In the genomic region with DNA sequence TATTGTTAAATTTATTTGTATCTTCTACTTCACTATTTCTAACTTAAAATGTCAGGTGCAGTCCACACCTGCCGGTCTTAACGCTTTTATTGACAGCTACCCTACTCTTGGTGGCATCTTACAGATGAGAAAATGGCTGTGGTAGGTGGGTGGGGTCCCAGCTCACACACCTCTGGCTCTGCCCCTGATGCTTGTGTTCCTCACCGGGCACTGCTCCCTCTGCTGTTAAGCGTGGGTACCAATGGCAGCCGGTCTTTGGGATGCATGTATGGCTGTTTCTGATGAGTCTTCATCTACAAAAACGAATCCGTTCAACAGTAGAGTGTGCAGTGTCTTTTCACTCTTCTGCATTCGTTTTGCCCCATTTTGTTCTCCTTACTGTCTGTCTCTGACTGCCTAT, we compare ENCODE assay signal across 10 mouse cellular contexts. TPM values are rescaled to one million over a fixed set of nuclear protein-coding genes. Genes with fewer than 3 reads are reported as not detected.
DNase-seq lines count a peak whose midpoint lies in the region; ATAC-seq lines count a peak whose summit lies in the region.
"Had no signal": no experiment of that assay in that cellular context is flagged by ENCODE, and none has a peak within 500 bp of the region (broad histone marks: within the 10 kb centered on the region; RNA-seq: fewer than 3 reads in every experiment).

No protein-coding gene starts in this region.

- no peak overlapping the region for H3K4me2 ChIP-seq in hindbrain, embryonic 12.5 days (replicated peaks)
- no peak overlapping the region for H3K4me2 ChIP-seq in embryonic facial prominence, embryonic 11.5 days (ENCODE audit: low read depth, low read length)
- no peak overlapping the region for H3K4me2 ChIP-seq in kidney, embryonic 14.5 days (replicated peaks; ENCODE audit: low read depth, low read length)
- H3K4me2 ChIP-seq: liver, embryonic 13.5 days had no signal

- no peaks in the 10 kb centered on the region for H3K4me1 ChIP-seq in hindbrain, embryonic 10.5 days (replicated peaks)
- no peaks in the 10 kb centered on the region; the same call in 1 of the 2 replicates for H3K4me1 ChIP-seq in hindbrain, embryonic 12.5 days
- no peaks in the 10 kb centered on the region for H3K4me1 ChIP-seq in embryonic facial prominence, embryonic 11.5 days (ENCODE audit: control insufficient read depth, insufficient read depth, low read length)
- no peaks in the 10 kb centered on the region for H3K4me1 ChIP-seq in kidney, embryonic 14.5 days (ENCODE audit: control insufficient read depth, insufficient read depth, low read length)

- H3K9ac ChIP-seq in hindbrain, embryonic 12.5 days = no peak overlapping the region
- no peak overlapping the region for H3K9ac ChIP-seq in embryonic facial prominence, embryonic 11.5 days (replicated peaks; ENCODE audit: low read length)
- H3K9ac ChIP-seq in kidney, embryonic 14.5 days (ENCODE audit: low read depth, low read length) = no peak overlapping the region
- H3K9ac ChIP-seq: liver, embryonic 13.5 days had no signal

- 63% methylated on average over 8 of the region's 8 CpGs for WGBS in hindbrain, embryonic 10.5 days
- WGBS in hindbrain, embryonic 12.5 days = 67% methylated on average over 8 of the region's 8 CpGs
- 65% methylated on average over 8 of the region's 8 CpGs for WGBS in embryonic facial prominence, embryonic 11.5 days
- WGBS in kidney, embryonic 14.5 days = 65% methylated on average over 8 of the region's 8 CpGs

- H3K27me3 ChIP-seq in hindbrain, embryonic 10.5 days (ENCODE audit: insufficient read depth, poor library complexity, severe bottlenecking) = no peaks in the 10 kb centered on the region
- no peaks in the 10 kb centered on the region for H3K27me3 ChIP-seq in hindbrain, embryonic 12.5 days
- H3K27me3 ChIP-seq in embryonic facial prominence, embryonic 11.5 days (ENCODE audit: control insufficient read depth, insufficient read depth, low read length) = no peaks in the 10 kb centered on the region
- H3K27me3 ChIP-seq in kidney, embryonic 14.5 days (ENCODE audit: control insufficient read depth, insufficient read depth, low read length) = no peaks in the 10 kb centered on the region
- H3K27me3 ChIP-seq: liver, embryonic 13.5 days had no signal

- no peaks in the 10 kb centered on the region for H3K9me3 ChIP-seq in hindbrain, embryonic 10.5 days
- H3K9me3 ChIP-seq in hindbrain, embryonic 12.5 days (replicated peaks) = no peaks in the 10 kb centered on the region
- H3K9me3 ChIP-seq in embryonic facial prominence, embryonic 11.5 days (replicated peaks; ENCODE audit: control insufficient read depth, low read length) = no peaks in the 10 kb centered on the region
- no peaks in the 10 kb centered on the region for H3K9me3 ChIP-seq in kidney, embryonic 14.5 days (ENCODE audit: control insufficient read depth, low read length)
- H3K9me3 ChIP-seq: liver, embryonic 13.5 days had no signal

- no peak for ATAC-seq in hindbrain, embryonic 12.5 days (ENCODE audit: low FRiP score)
- no peak for ATAC-seq in embryonic facial prominence, embryonic 11.5 days (replicated peaks; ENCODE audit: insufficient number of reproducible peaks, low FRiP score, low TSS enrichment, low read depth)
- no peak for ATAC-seq in monocyte, adult 5-6 weeks (replicated peaks; ENCODE audit: insufficient number of reproducible peaks, low FRiP score, low TSS enrichment, poor library complexity, severe bottlenecking)
- no peak for ATAC-seq in kidney, embryonic 14.5 days (ENCODE audit: low FRiP score, low TSS enrichment)

- H3K4me3 ChIP-seq in hindbrain, embryonic 10.5 days = no peak overlapping the region
- no peak overlapping the region for H3K4me3 ChIP-seq in hindbrain, embryonic 12.5 days
- H3K4me3 ChIP-seq in embryonic facial prominence, embryonic 11.5 days (ENCODE audit: low read depth, low read length) = no peak overlapping the region
- H3K4me3 ChIP-seq in kidney, embryonic 14.5 days (ENCODE audit: low read length) = no peak overlapping the region
- H3K4me3 ChIP-seq: liver, embryonic 13.5 days had no signal

- H3K36me3 ChIP-seq in hindbrain, embryonic 10.5 days = peaks cover 60% of the 10 kb centered on the region
- H3K36me3 ChIP-seq in hindbrain, embryonic 12.5 days = peaks cover 31% of the 10 kb centered on the region
- no peaks in the 10 kb centered on the region for H3K36me3 ChIP-seq in embryonic facial prominence, embryonic 11.5 days (replicated peaks; ENCODE audit: control insufficient read depth, insufficient read depth, low read depth, low read length)
- peaks cover 9% of the 10 kb centered on the region; the same call in 1 of the 2 replicates for H3K36me3 ChIP-seq in kidney, embryonic 14.5 days (ENCODE audit: control insufficient read depth, insufficient read depth, low read length)

- DNase-seq in hindbrain, embryonic 10.5 days (ENCODE audit: low spot score) = peak; percentile 13
- DNase-seq in thymus, postnatal 0 days (ENCODE audit: low spot score) = peak; percentile 11
- DNase-seq in thymus, adult 18-20 months = no peak
- peak; percentile 18 for DNase-seq in embryonic facial prominence, embryonic 11.5 days (ENCODE audit: low spot score)
- DNase-seq in testis, postnatal 10 days (ENCODE audit: low spot score) = no peak
- DNase-seq: liver, embryonic 13.5 days had no signal

- no peak overlapping the region for H3K27ac ChIP-seq in hindbrain, embryonic 10.5 days
- no peak overlapping the region for H3K27ac ChIP-seq in hindbrain, embryonic 12.5 days
- no peak overlapping the region for H3K27ac ChIP-seq in embryonic facial prominence, embryonic 11.5 days (replicated peaks; ENCODE audit: low read depth, low read length)
- H3K27ac ChIP-seq in kidney, embryonic 14.5 days (ENCODE audit: low read depth, low read length) = no peak overlapping the region
- H3K27ac ChIP-seq: liver, embryonic 13.5 days had no signal

RNA-seq across cellular contexts. Expression of gene Cacna1c, which starts 9.6 kb away (rescaled TPM):
- polyA plus RNA-seq in hindbrain, embryonic 10.5 days (2016; fragmentation: Nextera tagmentation; extraction: Ambion mirVana) = 2.7 and 2.8 TPM in 2 replicates
- 6.9 and 7.3 TPM in 2 replicates for polyA plus RNA-seq in hindbrain, embryonic 12.5 days (2016; fragmentation: Nextera tagmentation; extraction: Ambion mirVana)
- polyA plus RNA-seq in thymus, postnatal 0 days (2015; fragmentation: Nextera tagmentation; extraction: Ambion mirVana) = 0.44 and 0.96 TPM in 2 replicates
- 4.3 and 4.7 TPM in 2 replicates for polyA plus RNA-seq in embryonic facial prominence, embryonic 11.5 days (2014; fragmentation: Nextera tagmentation; extraction: Ambion mirVana)
- not detected in 3 replicates for total RNA-seq in monocyte, adult 5-6 weeks (2017)
- polyA plus RNA-seq in kidney, embryonic 14.5 days (2014; fragmentation: Nextera tagmentation; extraction: Ambion mirVana) = 1.7 and 3.3 TPM in 2 replicates

RNA-seq across cellular contexts. Expression of gene Dcp1b, which starts 11.6 kb away (rescaled TPM):
- polyA plus RNA-seq in hindbrain, embryonic 10.5 days (2016; fragmentation: Nextera tagmentation; extraction: Ambion mirVana) = 10.0 and 11.1 TPM in 2 replicates
- polyA plus RNA-seq in hindbrain, embryonic 12.5 days (2016; fragmentation: Nextera tagmentation; extraction: Ambion mirVana) = 12.2 and 12.7 TPM in 2 replicates
- 11.3 and 12.0 TPM in 2 replicates for polyA plus RNA-seq in thymus, postnatal 0 days (2015; fragmentation: Nextera tagmentation; extraction: Ambion mirVana)
- polyA plus RNA-seq in embryonic facial prominence, embryonic 11.5 days (2014; fragmentation: Nextera tagmentation; extraction: Ambion mirVana) = 7.3 and 7.9 TPM in 2 replicates
- 15.3 to 24.8 TPM (median 15.7 TPM) in 3 replicates for total RNA-seq in monocyte, adult 5-6 weeks (2017)
- polyA plus RNA-seq in kidney, embryonic 14.5 days (2014; fragmentation: Nextera tagmentation; extraction: Ambion mirVana) = 9.3 and 9.4 TPM in 2 replicates

RNA-seq across cellular contexts. Expression of gene Cacna2d4, which starts 49.7 kb away (rescaled TPM):
- 0.02 and 0.09 TPM in 2 replicates for polyA plus RNA-seq in hindbrain, embryonic 10.5 days (2016; fragmentation: Nextera tagmentation; extraction: Ambion mirVana)
- polyA plus RNA-seq in hindbrain, embryonic 12.5 days (2016; fragmentation: Nextera tagmentation; extraction: Ambion mirVana) = 0.04 TPM in 1 of 2 replicates, not detected in the other
- 3.1 and 4.6 TPM in 2 replicates for polyA plus RNA-seq in thymus, postnatal 0 days (2015; fragmentation: Nextera tagmentation; extraction: Ambion mirVana)
- polyA plus RNA-seq in embryonic facial prominence, embryonic 11.5 days (2014; fragmentation: Nextera tagmentation; extraction: Ambion mirVana) = not detected in 2 replicates
- total RNA-seq in monocyte, adult 5-6 weeks (2017) = 0.29 to 1.9 TPM (median 0.43 TPM) in 3 replicates
- polyA plus RNA-seq in kidney, embryonic 14.5 days (2014; fragmentation: Nextera tagmentation; extraction: Ambion mirVana) = 0.03 TPM in 1 of 2 replicates, not detected in the other
- total RNA-seq: heart, postnatal 10 days had no signal
- polyA plus RNA-seq: liver, embryonic 13.5 days had no signal

Comparison
In these comparisons a context has a peak if more than half of its experiments do, and no peak if none do; other contexts are left out.
1. DNase-seq: peak in hindbrain, embryonic 10.5 days (single experiment), thymus, postnatal 0 days (single experiment) and embryonic facial prominence, embryonic 11.5 days (single experiment); none in thymus, adult 18-20 months (0 of 2) and testis, postnatal 10 days (single experiment).